Mouse (Mus musculus): Measurements from ENCODE around the gene Cdc42bpb.

- no peak for TF ChIP-seq CTCF (conservative IDR thresholded peaks at IDR 0.05 in 1 of 2, IDR thresholded peaks at IDR 0.05 in 1 of 2; ENCODE audit: low read depth in 2 of 2, low read length in 2 of 2)
- no peak for TF ChIP-seq MAX (IDR thresholded peaks at IDR 0.05; ENCODE audit: low read length)
- TF ChIP-seq USF1 (IDR thresholded peaks at IDR 0.05; ENCODE audit: low read depth, low read length), result no peak
- TF ChIP-seq POLR2A (IDR thresholded peaks at IDR 0.05; ENCODE audit: low read depth, low read length), result no peak
- TF ChIP-seq E2F4 (IDR thresholded peaks at IDR 0.05; ENCODE audit: insufficient replicate concordance, low read depth, low read length), result no peak
- TF ChIP-seq KAT2A (IDR thresholded peaks at IDR 0.05; ENCODE audit: insufficient replicate concordance, low read length), result no peak
- no peak for TF ChIP-seq MAFK (IDR thresholded peaks at IDR 0.05; ENCODE audit: insufficient replicate concordance, low read length)
- no peak for TF ChIP-seq EP300 (IDR thresholded peaks at IDR 0.05; ENCODE audit: low read length)
- TF ChIP-seq USF2 (conservative IDR thresholded peaks at IDR 0.05; ENCODE audit: low read depth, low read length), result no peak
- TF ChIP-seq ZNF384 (IDR thresholded peaks at IDR 0.05; ENCODE audit: low read depth, low read length), result no peak
- no peak for TF ChIP-seq CHD1 (IDR thresholded peaks at IDR 0.05; ENCODE audit: low read depth, low read length)
These were observed 45.9 kb downstream of the Cdc42bpb start for GRCm38 (mm10) chr12:111331573-111331972.
